Mouse (Mus musculus) gastrocnemius, postnatal 4 days (tissue): Measurements from ENCODE around the gene Mfn2. TPM values are rescaled to one million over a fixed set of nuclear protein-coding genes. Genes with fewer than 3 reads are reported as not detected.
"Not testable (repeated sequence)": the region's sequence is repeated elsewhere in the genome, so short reads cannot be mapped to it uniquely, and the experiment has no call there.

Source experiments
- DNase-seq, 2 experiments: peaks; one replicate each; pipeline ENCODE4 v3.0.0; 2021 to 2022; ENCODE audit warnings: low spot score in 2 of 2, mixed read lengths in 2 of 2
- total RNA-seq, 2 experiments: library from RNA; stranded (reverse); gene quantifications; 2 replicates each; pipeline ENCODE4 v1.2.3; 2021

Mfn2 gene
- total RNA-seq, 2 experiments from 2014 or later: 200 to 231 TPM

- no peak for DNase-seq
Measured at GRCm38 (mm10) chr4:147869238-147869637, 35.3 kb downstream of the Mfn2 start.

- DNase-seq: peak; percentile 84 to 92
Measured at GRCm38 (mm10) chr4:147868450-147869031, 36.0 kb downstream of the Mfn2 start, which contains the start of the genes Miip and Fv1. Miip (minus strand) TSS chr4:147868816. Fv1 (plus strand) TSS chr4:147868979.

- DNase-seq: no peak
Measured at GRCm38 (mm10) chr4:147867563-147868449, 36.7 kb downstream of the Mfn2 start.

- DNase-seq: not testable (repeated sequence)
Measured at GRCm38 (mm10) chr4:147866793-147867192, 37.7 kb downstream of the Mfn2 start.

GRCm38 (mm10) chr4:147866056-147866455, 38.4 kb downstream of the Mfn2 start:
- no peak for DNase-seq

GRCm38 (mm10) chr4:147865651-147866050, 38.9 kb downstream of the Mfn2 start:
- DNase-seq: no peak

- no peak for DNase-seq
Measured at GRCm38 (mm10) chr4:147862051-147862450, 42.5 kb downstream of the Mfn2 start.

GRCm38 (mm10) chr4:147850776-147851175, 53.7 kb downstream of the Mfn2 start:
- no peak for DNase-seq

GRCm38 (mm10) chr4:147848584-147848991, 55.9 kb downstream of the Mfn2 start:
- no peak for DNase-seq

- DNase-seq: peak in 1 of 2 experiments; percentile 41
Measured at GRCm38 (mm10) chr4:147847614-147848583, 56.6 kb downstream of the Mfn2 start, which contains the start of gene Zfp933. Zfp933 (minus strand) TSS chr4:147848366.

- no peak for DNase-seq
Measured at GRCm38 (mm10) chr4:147842871-147843270, 61.6 kb downstream of the Mfn2 start.

- not testable (repeated sequence) for DNase-seq
Measured at GRCm38 (mm10) chr4:147839282-147839681, 65.2 kb downstream of the Mfn2 start.

- DNase-seq: no peak
Measured at GRCm38 (mm10) chr4:147824389-147824788, 80.1 kb downstream of the Mfn2 start.

Other genes starting within 250 kb of the Mfn2 start
- gene Zfp534, start 202.2 kb downstream of the Mfn2 start, total RNA-seq: under 1 TPM; 0.10 to 0.22 TPM
- 1 to 10 TPM; 2.5 to 3.2 TPM for gene Zfp984, start 94.9 kb downstream of the Mfn2 start, total RNA-seq
- 1 to 10 TPM; 9.0 to 9.7 TPM for gene Zfp933, start 56.3 kb downstream of the Mfn2 start, total RNA-seq
- 10 to 100 TPM in 1 of 2 experiments, 1 to 10 TPM in 1; 9.9 to 12.4 TPM for gene Miip, start 35.9 kb downstream of the Mfn2 start, total RNA-seq
- 1 to 10 TPM; 6.3 to 6.4 TPM for gene Fv1, start 35.7 kb downstream of the Mfn2 start, total RNA-seq
- gene Plod1, start 32.1 kb upstream of the Mfn2 start, total RNA-seq: 10 to 100 TPM; 52.7 to 63.2 TPM
- 10 to 100 TPM; 37.7 to 37.8 TPM for gene 2510039O18Rik, start 36.2 kb upstream of the Mfn2 start, total RNA-seq
- gene Nppb, start 81.1 kb upstream of the Mfn2 start, total RNA-seq: not detected
- not detected for gene Nppa, start 96.0 kb upstream of the Mfn2 start, total RNA-seq
- 10 to 100 TPM; 13.6 to 14.4 TPM for gene Clcn6, start 134.1 kb upstream of the Mfn2 start, total RNA-seq
- 10 to 100 TPM; 30.2 to 32.2 TPM for gene Mthfr, start 134.4 kb upstream of the Mfn2 start, total RNA-seq
- gene Agtrap, start 183.3 kb upstream of the Mfn2 start, total RNA-seq: 10 to 100 TPM; 20.5 to 22.7 TPM
- gene Mad2l2, start 225.7 kb upstream of the Mfn2 start, total RNA-seq: 10 to 100 TPM; 19.0 to 20.4 TPM
- under 1 TPM; 0.39 to 0.44 TPM for gene Draxin, start 226.0 kb upstream of the Mfn2 start, total RNA-seq
- gene Fbxo6, start 247.4 kb upstream of the Mfn2 start, total RNA-seq: 10 to 100 TPM; 19.2 to 21.4 TPM